Mouse (Mus musculus): ENCODE measurements around the gene Fam90a1a.
A peak's percentile ranks its signal among the peaks of the same experiment; 100 is the strongest.
"Not testable (repeated sequence)": the region's sequence is repeated elsewhere in the genome, so short reads cannot be mapped to it uniquely, and the experiment has no call there.

Gene Fam90a1a

DNA sequence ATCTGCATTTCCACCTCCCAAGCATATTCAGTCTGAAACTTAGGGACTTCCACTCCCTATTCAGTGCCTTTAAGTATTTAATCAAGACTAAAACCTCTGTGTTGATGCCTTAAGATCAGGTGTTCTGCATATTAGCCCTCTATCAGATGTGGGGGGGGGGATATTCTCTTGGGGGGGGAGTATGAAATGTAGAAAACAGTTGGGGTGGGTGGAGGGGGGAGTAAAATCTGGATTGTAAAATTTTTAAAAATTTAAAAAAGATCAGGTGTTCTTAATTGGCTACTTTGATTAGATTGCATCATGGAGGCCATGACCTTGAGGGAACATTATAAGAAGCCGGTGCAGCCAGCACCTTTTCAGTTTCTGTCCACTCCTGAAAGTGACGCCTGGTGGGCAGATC, at the start of gene Fam90a1a:
Gene Fam90a1a (plus strand): TSS at position 301 of the 400 bp plus-strand sequence.
- DNase-seq, result no peak

DNA sequence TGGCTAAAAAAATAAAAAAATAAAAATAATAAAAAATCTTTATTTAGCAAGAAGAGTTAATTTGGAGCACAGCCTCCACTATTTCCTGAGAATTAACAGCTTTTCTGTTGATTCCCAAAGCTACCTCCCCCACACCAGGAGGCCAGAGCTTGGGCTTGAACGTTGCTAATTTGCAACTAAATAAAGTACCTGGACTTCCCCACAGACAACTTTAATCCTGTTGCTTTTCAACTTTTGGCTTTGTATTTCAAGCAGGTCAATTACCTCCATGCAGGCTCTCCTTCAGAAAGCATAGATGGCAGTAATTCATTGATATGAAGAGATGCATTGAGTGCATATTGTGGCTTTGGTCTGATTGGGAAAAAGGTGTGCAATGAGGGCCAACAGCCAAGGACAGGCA, 46.6 kb upstream of the Fam90a1a start:
- DNase-seq, result no peak

DNA sequence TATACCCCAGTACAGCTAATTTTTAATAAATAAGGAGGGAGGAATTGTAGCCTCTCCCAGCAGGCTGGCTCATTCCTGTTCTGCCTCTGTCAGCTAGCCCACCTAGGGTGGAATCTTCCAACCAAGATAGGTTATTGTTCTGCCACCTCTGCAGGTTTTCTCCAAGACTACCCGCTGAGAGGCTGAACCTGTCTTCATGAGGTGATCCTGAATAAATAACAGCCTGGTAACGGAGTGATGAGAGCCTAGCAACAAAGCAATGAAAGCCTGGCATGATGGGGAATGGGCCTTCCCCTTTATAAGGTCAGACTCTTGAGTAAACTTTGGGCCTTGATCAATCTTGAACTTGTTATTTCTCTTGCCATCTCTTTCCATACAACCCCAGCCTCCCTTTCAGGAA, 46.0 kb upstream of the Fam90a1a start:
- DNase-seq, result no peak

GRCm38 (mm10) chr8:21915625-21916024, 42.9 kb upstream of the Fam90a1a start:
- no peak for DNase-seq

DNA sequence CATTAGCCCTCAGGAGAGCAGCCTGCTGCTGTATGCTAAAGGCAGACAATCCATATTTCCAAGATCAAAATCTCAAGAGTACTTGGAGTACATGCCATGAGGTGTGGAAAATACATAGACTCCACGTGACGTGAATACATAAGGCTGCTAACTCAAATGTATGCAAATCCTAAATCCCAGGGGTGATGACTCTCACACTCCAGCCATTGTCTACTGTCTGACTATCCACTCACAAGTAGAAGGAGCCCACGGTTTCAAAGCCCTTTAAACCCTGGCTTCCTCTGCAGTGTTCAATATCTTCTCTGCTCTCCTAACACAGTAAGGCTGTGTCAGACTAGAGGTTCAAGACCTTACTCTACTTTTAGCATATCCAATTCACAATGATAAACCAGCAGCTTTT, 27.8 kb upstream of the Fam90a1a start:
- not testable (repeated sequence) for DNase-seq

- DNase-seq, result no peak
Measured at GRCm38 (mm10) chr8:21932610-21933009, 25.9 kb upstream of the Fam90a1a start, which contains the start of gene Defb15. Gene Defb15, minus strand, starts transcription at chr8:21932710.

- DNase-seq, result not testable (repeated sequence)
Measured at GRCm38 (mm10) chr8:21938052-21938451, 20.5 kb upstream of the Fam90a1a start, which contains the start of gene Defb35. Gene Defb35, plus strand, starts transcription at chr8:21938352.

DNA sequence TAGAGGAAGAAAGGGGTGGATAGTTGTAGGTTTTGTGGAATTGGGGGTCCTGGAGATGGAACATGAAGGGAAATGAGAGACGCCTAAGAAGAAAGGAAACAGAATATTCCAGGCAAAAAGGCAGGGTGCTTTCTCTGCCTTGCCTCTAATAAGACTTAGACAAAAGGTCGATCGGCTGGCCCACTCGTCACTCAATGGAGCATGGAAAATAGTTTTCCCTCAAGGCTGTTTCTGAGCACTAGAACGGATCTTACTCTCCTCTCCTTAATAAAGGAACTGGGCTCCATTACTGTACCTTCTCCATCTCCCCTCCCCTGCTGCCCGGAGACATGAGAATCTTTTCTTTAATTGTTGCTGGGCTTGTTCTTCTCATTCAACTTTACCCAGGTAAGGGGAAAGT, 12.1 kb upstream of the Fam90a1a start, which contains the start of gene Defb13:
Gene Defb13 (plus strand): TSS at position 301 of the 400 bp plus-strand sequence.
- no peak for DNase-seq

- peak in 1 of 2 experiments; percentile 41 for DNase-seq
Measured at GRCm38 (mm10) chr8:21947311-21948017, 11.1 kb upstream of the Fam90a1a start.

DNA sequence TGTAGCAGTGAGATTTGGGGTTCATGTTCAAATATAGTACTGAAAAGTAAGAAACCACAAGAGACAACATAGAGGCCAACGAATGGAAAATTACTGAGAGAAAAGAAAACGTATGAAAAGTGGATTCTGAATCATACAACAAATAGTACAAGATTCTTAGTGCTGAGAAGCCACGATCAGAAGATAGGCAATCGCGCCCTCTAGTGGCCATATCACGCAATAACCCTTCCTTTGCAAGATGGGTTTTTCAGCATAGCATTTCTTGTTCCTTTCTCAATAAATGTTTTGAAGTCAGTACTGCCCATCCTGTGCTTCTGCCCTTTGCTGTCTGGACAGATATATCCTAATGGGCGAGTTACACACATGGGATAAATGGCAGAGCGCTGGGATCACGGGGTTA, 3.2 kb upstream of the Fam90a1a start:
- DNase-seq, result peak; percentile 40 to 67

DNA sequence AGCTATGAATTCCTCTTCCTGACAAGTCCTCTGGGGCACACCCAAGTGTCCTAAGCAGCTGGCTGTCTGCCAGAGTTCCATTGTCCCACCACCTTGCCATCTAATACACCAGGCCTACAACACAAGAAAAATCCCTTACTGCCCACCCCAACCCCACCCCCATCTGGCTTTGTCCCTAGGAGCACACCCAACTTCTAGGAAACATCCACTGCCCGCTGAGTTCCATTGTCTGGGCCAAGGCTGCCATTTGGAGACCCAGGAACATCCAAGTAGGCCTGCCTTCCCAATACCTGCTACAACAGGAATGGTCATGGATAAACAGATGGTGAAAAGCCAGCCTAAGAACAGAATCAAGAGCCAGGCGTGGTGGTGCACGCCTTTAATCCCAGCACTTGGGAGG, 2.2 kb upstream of the Fam90a1a start:
- no peak for DNase-seq

GRCm38 (mm10) chr8:21966646-21967045, 8.1 kb downstream of the Fam90a1a start:
- DNase-seq, result no peak

- DNase-seq, result no peak
Measured at GRCm38 (mm10) chr8:21969475-21969874, 11.0 kb downstream of the Fam90a1a start, which contains the start of gene Ccdc70. Gene Ccdc70, plus strand, starts transcription at chr8:21969775.

- DNase-seq, result no peak
Measured at GRCm38 (mm10) chr8:21978193-21978592, 19.7 kb downstream of the Fam90a1a start.

- no peak for DNase-seq
Measured at GRCm38 (mm10) chr8:21981664-21982337, 23.3 kb downstream of the Fam90a1a start.

DNA sequence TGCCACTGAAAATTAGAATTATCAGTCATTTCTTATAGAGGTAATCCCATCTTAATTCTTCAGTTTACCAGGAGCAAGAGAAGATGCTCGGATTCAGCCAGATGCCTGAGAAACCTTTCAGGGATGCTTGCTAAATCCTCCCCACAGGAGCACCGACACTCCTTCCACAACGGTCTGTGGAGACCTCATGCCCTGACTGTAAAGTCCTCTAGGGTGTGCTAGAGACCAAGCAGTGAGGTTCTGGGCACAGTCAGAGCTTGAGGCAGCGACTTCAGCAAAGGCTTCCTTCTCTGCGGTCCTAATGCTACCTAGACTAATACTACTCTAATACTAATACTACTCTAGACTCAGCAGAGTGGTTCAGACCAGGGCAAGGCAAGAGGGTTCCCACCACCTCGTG, 33.7 kb downstream of the Fam90a1a start:
- DNase-seq, result peak; percentile 49 to 61

- DNase-seq, result no peak
Measured at GRCm38 (mm10) chr8:21995181-21995580, 36.7 kb downstream of the Fam90a1a start.

DNA sequence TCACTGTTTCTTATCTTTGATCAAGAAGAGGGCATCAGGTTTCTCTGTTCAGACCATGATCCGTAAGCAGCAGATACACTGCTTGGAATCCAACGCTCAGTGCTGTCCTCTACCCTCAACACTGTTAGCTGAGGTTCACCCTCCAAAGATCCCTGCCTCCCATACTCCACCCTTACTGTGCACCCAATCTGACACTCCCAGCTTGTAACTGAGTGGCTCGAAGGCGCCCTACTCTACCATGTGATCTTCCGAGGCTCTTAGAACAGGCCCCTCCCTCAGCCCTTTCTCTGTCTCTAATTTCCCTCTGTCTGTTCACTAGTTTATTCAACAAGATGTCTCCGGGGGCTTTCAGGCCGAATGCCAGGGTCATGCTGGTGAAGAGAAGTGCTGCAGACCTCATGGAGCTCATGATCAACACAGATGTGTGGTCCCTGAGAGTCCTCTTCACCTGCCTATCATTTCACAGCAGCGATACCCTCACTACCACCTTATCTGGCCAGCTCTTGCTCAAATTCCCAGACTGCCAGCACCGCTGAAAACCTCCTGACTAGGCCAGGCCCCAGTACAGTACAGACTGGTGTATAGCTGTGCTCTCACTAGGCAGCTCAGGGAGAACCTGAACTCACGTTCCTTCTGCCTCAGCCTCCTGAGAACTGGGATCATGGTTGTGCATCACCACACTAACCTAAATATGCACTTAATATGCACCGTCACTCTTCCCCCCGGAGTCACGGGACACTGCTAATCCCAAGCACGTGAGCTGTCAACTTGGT, 46.4 kb downstream of the Fam90a1a start:
- peak in 1 of 2 experiments; percentile 13 for DNase-seq

DNA sequence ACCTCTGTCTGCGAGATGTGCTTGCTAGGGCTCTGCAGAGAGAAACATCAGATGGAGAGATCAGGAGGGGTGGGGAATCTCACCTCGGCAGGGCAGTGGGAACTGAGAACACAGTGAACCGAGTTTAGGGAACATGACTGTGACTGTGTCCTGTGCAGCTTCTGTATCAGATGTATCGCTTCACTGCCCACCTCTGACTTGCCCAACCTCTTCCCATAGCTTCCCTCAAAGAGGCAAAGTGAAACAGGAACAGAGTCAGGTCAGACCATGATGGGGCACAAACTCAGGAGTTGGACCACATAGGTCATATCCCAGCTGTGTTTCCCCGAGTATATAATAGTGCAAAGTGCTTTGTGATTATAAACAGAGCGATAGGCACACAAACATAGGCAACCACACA, 47.9 kb downstream of the Fam90a1a start:
- peak in 1 of 2 experiments; percentile 12 for DNase-seq

DNA sequence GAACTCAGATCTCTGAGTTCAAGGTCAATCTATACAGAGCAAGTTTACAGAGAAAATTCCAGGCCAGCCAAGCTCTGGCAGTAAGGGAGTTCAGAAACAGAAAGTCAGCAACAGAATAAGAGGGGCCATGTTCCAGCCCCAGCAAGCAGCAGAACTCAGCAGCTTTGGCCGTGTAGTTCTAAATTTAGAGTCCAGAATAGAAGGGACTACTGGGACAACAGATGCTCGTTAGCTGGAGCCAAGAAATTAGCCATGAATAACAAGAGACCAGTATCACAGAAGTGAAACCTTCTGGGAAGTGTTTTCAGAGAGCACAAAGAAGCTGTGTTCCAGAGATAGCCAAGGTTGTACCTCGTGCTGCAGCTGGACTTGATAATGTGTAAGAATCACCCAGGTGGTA, 50.9 kb downstream of the Fam90a1a start:
- DNase-seq, result no peak

- DNase-seq, result no peak
Measured at GRCm38 (mm10) chr8:22013034-22013707, 54.7 kb downstream of the Fam90a1a start.
